Mouse (Mus musculus) kidney, adult 2 months (tissue): ENCODE data around the gene Tmem144.

Experiments used
- CTCF ChIP-seq: fragments of 200-500 bp; conservative IDR thresholded peaks from 2 replicates; pipeline ENCODE4 v1.5.1; 2011; ENCODE audit warnings: low read depth, mild to moderate bottlenecking, control low read depth, low read length, moderate library complexity, mixed read lengths; ENCODE audit not compliant: insufficient read depth, insufficient read length
- POLR2A ChIP-seq: fragments of 200-500 bp; IDR thresholded peaks from one replicate; pipeline ENCODE4 v1.6.1; 2011; ENCODE audit warnings: low read depth, low read length, control low read depth

- no peak for TF ChIP-seq CTCF
- no peak for TF ChIP-seq POLR2A
Observed at GRCm38 (mm10) chr3:79884305-79884704, 31.7 kb upstream of the Tmem144 start, which contains the start of gene Fam198b.
